Comparison of ENCODE assay signal across 9 mouse cellular contexts in the genomic region with DNA sequence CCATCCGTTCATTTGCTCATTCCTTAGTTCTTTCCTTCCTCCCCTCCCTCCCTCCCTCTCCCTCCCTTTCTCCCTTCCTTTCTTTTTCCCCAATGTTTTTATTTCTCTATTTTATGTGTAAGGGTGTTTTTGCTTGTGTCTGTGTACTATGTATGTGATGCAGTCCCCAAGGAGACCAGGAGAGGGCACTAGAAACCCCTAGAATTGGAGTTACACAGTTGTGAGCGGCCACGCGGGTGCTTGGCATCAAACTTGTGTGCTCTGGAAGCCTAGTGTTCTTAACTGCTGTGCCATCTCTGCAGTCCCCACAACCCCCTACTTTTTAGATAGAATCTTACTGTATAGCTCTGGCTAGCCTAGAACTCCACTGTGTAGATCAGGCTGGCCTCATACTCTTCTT. TPM values are rescaled to one million over a fixed set of nuclear protein-coding genes. Genes with fewer than 3 reads are reported as not detected.
DNase-seq lines count a peak whose midpoint lies in the region; ATAC-seq and TF ChIP-seq lines count a peak whose summit lies in the region.
"Had no signal": no experiment of that assay in that cellular context is flagged by ENCODE, and none has a peak within 500 bp of the region (broad histone marks: within the 10 kb centered on the region; RNA-seq: fewer than 3 reads in every experiment).

No protein-coding gene starts in this region.

- H3K36me3 ChIP-seq in liver, adult 2 months (ENCODE audit: control insufficient read depth, insufficient read depth, low read length), result no peaks in the 10 kb centered on the region
- no peaks in the 10 kb centered on the region for H3K36me3 ChIP-seq in liver, embryonic 12.5 days
- H3K36me3 ChIP-seq in forebrain, embryonic 12.5 days (replicated peaks), result no peaks in the 10 kb centered on the region
- H3K36me3 ChIP-seq: heart, embryonic 13.5 days had no signal

- no peak overlapping the region for H3K27ac ChIP-seq in liver, adult 2 months (replicated peaks; ENCODE audit: insufficient read depth, low read depth, low read length)
- H3K27ac ChIP-seq in liver, embryonic 12.5 days, result no peak overlapping the region
- H3K27ac ChIP-seq in forebrain, embryonic 12.5 days, result no peak overlapping the region
- H3K27ac ChIP-seq: heart, embryonic 13.5 days had no signal

- ATAC-seq in liver, embryonic 12.5 days, result no peak; the same call in 1 of the 2 replicates
- ATAC-seq in forebrain, embryonic 12.5 days (ENCODE audit: low FRiP score), result no peak

- no peak overlapping the region for H3K4me3 ChIP-seq in liver, adult 2 months (ENCODE audit: insufficient read depth, low read depth, low read length)
- H3K4me3 ChIP-seq in liver, embryonic 12.5 days, result no peak overlapping the region
- no peak overlapping the region for H3K4me3 ChIP-seq in forebrain, embryonic 12.5 days (replicated peaks)
- H3K4me3 ChIP-seq: heart, embryonic 13.5 days had no signal

- no peaks in the 10 kb centered on the region for H3K4me1 ChIP-seq in liver, adult 2 months (ENCODE audit: control insufficient read depth, insufficient read depth, low read length)
- no peaks in the 10 kb centered on the region for H3K4me1 ChIP-seq in liver, embryonic 12.5 days
- H3K4me1 ChIP-seq in forebrain, embryonic 12.5 days, result no peaks in the 10 kb centered on the region
- H3K4me1 ChIP-seq: heart, embryonic 13.5 days had no signal

- 77% methylated on average over 4 of the region's 4 CpGs for WGBS in liver, adult 2 months
- 58% methylated on average over 4 of the region's 4 CpGs for WGBS in liver, embryonic 12.5 days (ENCODE audit: insufficient replicate concordance)
- 60% methylated on average over 4 of the region's 4 CpGs for WGBS in forebrain, embryonic 12.5 days

- no peak for TF ChIP-seq POLR2A in liver, adult 2 months (IDR thresholded peaks at IDR 0.05; ENCODE audit: extremely low read depth, insufficient read depth, low read length)

- TF ChIP-seq CTCF in liver, adult 2 months (IDR thresholded peaks at IDR 0.05; ENCODE audit: low read depth, low read length), result peak; percentile 55

- peak; percentile 8 to 29 for DNase-seq in adrenal gland, adult 18-20 months (ENCODE audit: low spot score in 2 of 2)
- DNase-seq in adrenal gland, postnatal 4 days (ENCODE audit: low spot score in 2 of 2), result no peak
- peak; percentile 21 for DNase-seq in liver, adult 2 months (ENCODE audit: extremely low read depth, low read depth, low spot score)
- peak; percentile 13 for DNase-seq in embryo, embryonic 11.5 days (ENCODE audit: low read depth, low spot score)
- DNase-seq in spleen, postnatal 4 days (ENCODE audit: low spot score in 2 of 2), result peak; percentile 31 to 66
- DNase-seq in frontal cortex, postnatal 25 days (ENCODE audit: low spot score in 2 of 2), result no peak

- H3K27me3 ChIP-seq in liver, adult 2 months (ENCODE audit: control insufficient read depth, insufficient read depth, low read length), result no peaks in the 10 kb centered on the region
- H3K27me3 ChIP-seq in liver, embryonic 12.5 days (replicated peaks), result no peaks in the 10 kb centered on the region
- no peaks in the 10 kb centered on the region for H3K27me3 ChIP-seq in forebrain, embryonic 12.5 days
- H3K27me3 ChIP-seq: heart, embryonic 13.5 days had no signal

- peaks cover 20% of the 10 kb centered on the region for H3K9me3 ChIP-seq in liver, embryonic 12.5 days (replicated peaks)
- peaks cover 12% of the 10 kb centered on the region for H3K9me3 ChIP-seq in forebrain, embryonic 12.5 days

- H3K4me2 ChIP-seq in liver, embryonic 12.5 days, result no peak overlapping the region
- H3K4me2 ChIP-seq in forebrain, embryonic 12.5 days, result no peak overlapping the region
- H3K4me2 ChIP-seq: heart, embryonic 13.5 days had no signal

- H3K79me2 ChIP-seq in liver, adult 2 months (ENCODE audit: control insufficient read depth, insufficient read depth, low read length), result no peaks in the 10 kb centered on the region

- H3K9ac ChIP-seq in liver, adult 2 months (ENCODE audit: low read depth, low read length), result no peak overlapping the region
- no peak overlapping the region for H3K9ac ChIP-seq in liver, embryonic 12.5 days
- H3K9ac ChIP-seq in forebrain, embryonic 12.5 days, result no peak overlapping the region
- H3K9ac ChIP-seq: heart, embryonic 13.5 days had no signal

RNA-seq across cellular contexts. Expression of gene Bcas2, which starts 52.3 kb away (rescaled TPM):
- 10 to 100 TPM; 48.2 to 58.8 TPM for total RNA-seq in adrenal gland, adult 18-20 months (2021)
- 10 to 100 TPM; 66.8 to 75.5 TPM for total RNA-seq in adrenal gland, postnatal 4 days (2021)
- 28.3 and 28.7 TPM in 2 replicates for total RNA-seq in liver, adult 2 months (2014; rRNA removed)
- polyA plus RNA-seq in liver, adult 2 months (2012; rRNA removed), result 13.4 and 15.9 TPM in 2 replicates
- polyA plus RNA-seq in liver, embryonic 12.5 days (2016; fragmentation: Nextera tagmentation; extraction: Ambion mirVana), result 235 and 237 TPM in 2 replicates
- polyA plus RNA-seq in forebrain, embryonic 12.5 days (2016; fragmentation: Nextera tagmentation; extraction: Ambion mirVana), result 254 and 263 TPM in 2 replicates

RNA-seq across cellular contexts. Expression of gene Trim33, which starts 55.3 kb away (rescaled TPM):
- total RNA-seq in adrenal gland, adult 18-20 months (2021), result 10 to 100 TPM; 28.5 to 36.8 TPM
- total RNA-seq in adrenal gland, postnatal 4 days (2021), result 10 to 100 TPM; 44.2 to 50.2 TPM
- 12.5 and 13.4 TPM in 2 replicates for total RNA-seq in liver, adult 2 months (2014; rRNA removed)
- 3.2 and 4.2 TPM in 2 replicates for polyA plus RNA-seq in liver, adult 2 months (2012; rRNA removed)
- 13.6 and 14.8 TPM in 2 replicates for polyA plus RNA-seq in liver, embryonic 12.5 days (2016; fragmentation: Nextera tagmentation; extraction: Ambion mirVana)
- polyA plus RNA-seq in forebrain, embryonic 12.5 days (2016; fragmentation: Nextera tagmentation; extraction: Ambion mirVana), result 38.5 and 44.4 TPM in 2 replicates

Comparison
In these comparisons a context has a peak if more than half of its experiments do, and no peak if none do; other contexts are left out.
1. DNase-seq: peak in adrenal gland, adult 18-20 months (2 of 2), liver, adult 2 months (single experiment), embryo, embryonic 11.5 days (single experiment) and spleen, postnatal 4 days (2 of 2); none in adrenal gland, postnatal 4 days (0 of 2) and frontal cortex, postnatal 25 days (0 of 2).